Mouse (Mus musculus) fat pad, adult 2 months (tissue): ENCODE results near the gene Foxp1.
A peak's percentile ranks its signal among the peaks of the same experiment; 100 is the strongest.

Experiments used
- DNase-seq: peaks from one replicate; pipeline ENCODE4 v3.0.0-alpha.2; 2011; ENCODE audit warnings: low read depth, low spot score; ENCODE audit errors: extremely low read depth

Foxp1 gene

GRCm38 (mm10) chr6:99105979-99106378, 416.5 kb downstream of the Foxp1 start:
- no peak for DNase-seq

GRCm38 (mm10) chr6:99104446-99104845, 418.1 kb downstream of the Foxp1 start:
- DNase-seq: no peak

GRCm38 (mm10) chr6:99103911-99104310, 418.6 kb downstream of the Foxp1 start:
- DNase-seq: no peak

GRCm38 (mm10) chr6:99101489-99101908, 421.0 kb downstream of the Foxp1 start:
- DNase-seq: no peak

- DNase-seq: no peak
Measured at GRCm38 (mm10) chr6:99100331-99100730, 422.2 kb downstream of the Foxp1 start.

- DNase-seq: no peak
Measured at GRCm38 (mm10) chr6:99099781-99100180, 422.7 kb downstream of the Foxp1 start.

- no peak for DNase-seq
Measured at GRCm38 (mm10) chr6:99097191-99097590, 425.3 kb downstream of the Foxp1 start.

GRCm38 (mm10) chr6:99096776-99097166, 425.8 kb downstream of the Foxp1 start:
- no peak for DNase-seq

GRCm38 (mm10) chr6:99096105-99096775, 426.3 kb downstream of the Foxp1 start:
- no peak for DNase-seq

GRCm38 (mm10) chr6:99095185-99096104, 427.1 kb downstream of the Foxp1 start:
- DNase-seq: no peak

GRCm38 (mm10) chr6:99094339-99094989, 428.1 kb downstream of the Foxp1 start:
- no peak for DNase-seq

- DNase-seq: no peak
Measured at GRCm38 (mm10) chr6:99093856-99094255, 428.7 kb downstream of the Foxp1 start.

GRCm38 (mm10) chr6:99093208-99093607, 429.3 kb downstream of the Foxp1 start:
- no peak for DNase-seq

GRCm38 (mm10) chr6:99091799-99092198, 430.7 kb downstream of the Foxp1 start:
- DNase-seq: no peak

GRCm38 (mm10) chr6:99087598-99087997, 434.9 kb downstream of the Foxp1 start:
- no peak for DNase-seq

- DNase-seq: peak; percentile 100
Measured at GRCm38 (mm10) chr6:99084956-99085355, 437.6 kb downstream of the Foxp1 start.

GRCm38 (mm10) chr6:99081259-99081658, 441.3 kb downstream of the Foxp1 start:
- no peak for DNase-seq

- no peak for DNase-seq
Measured at GRCm38 (mm10) chr6:99079041-99079835, 443.3 kb downstream of the Foxp1 start.

- DNase-seq: no peak
Measured at GRCm38 (mm10) chr6:99078089-99078488, 444.4 kb downstream of the Foxp1 start.

- DNase-seq: peak; percentile 90
Measured at GRCm38 (mm10) chr6:99073303-99074271, 448.9 kb downstream of the Foxp1 start.
